Mouse (Mus musculus) mouse embryonic stem cell (cell line): ENCODE results near the gene Slc37a3.
"Not testable (repeated sequence)": the region's sequence is repeated elsewhere in the genome, so short reads cannot be mapped to it uniquely, and the experiment has no call there.

ENCODE experiments used
- in situ Hi-C, 2 experiments: fragments of 300-500 bp; cut with MboI; formaldehyde crosslinking; loops; 1 replicate in 1 of 2; 3 replicates in 1 of 2; pipeline ENCODE4 v1.14.3; 2019 to 2020; ENCODE audit warnings: low sequenced_read_pairs in 2 of 2, low pct_unique_long_range_greater_than_20kb in 1 of 2, mixed read lengths in 1 of 2; ENCODE audit not compliant: unreplicated experiment in 1 of 2

Gene Slc37a3

DNA sequence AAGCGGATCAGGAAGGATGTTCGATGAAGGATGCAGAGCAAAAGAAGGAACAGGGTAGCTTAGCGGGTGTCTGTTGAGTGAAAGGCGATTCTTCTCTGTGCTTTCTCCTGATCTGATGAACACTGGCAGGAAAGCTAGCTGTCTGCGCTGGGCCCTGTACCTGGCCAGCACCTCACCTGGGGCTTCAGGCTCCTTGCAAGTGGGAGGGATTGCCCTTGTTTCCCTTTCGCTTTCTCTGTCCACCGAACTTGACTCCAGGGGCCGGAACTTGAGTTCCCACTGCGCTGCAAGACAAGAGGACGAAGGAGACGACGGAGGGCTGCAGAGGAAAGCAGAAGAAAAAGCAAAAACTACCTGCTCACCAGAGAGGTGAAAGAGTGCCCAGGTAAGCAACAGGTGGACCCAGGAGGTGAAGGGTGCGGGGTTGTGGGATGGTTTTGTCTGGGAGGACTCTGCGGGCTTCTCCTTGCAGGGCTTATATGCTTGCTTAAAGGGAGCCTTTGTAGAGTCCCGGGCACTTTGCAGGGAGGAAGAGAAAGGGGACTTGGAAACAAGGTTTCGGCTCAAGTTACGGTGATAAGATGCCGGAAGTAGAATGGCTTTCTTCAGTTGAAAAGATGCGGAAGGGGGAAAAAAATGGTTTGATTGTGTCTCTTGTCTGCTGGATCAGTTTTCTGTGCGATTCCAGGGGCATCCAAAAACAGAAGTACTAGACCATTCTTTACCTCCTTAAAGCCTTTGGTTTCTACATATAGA is 3.8 kb upstream of the Slc37a3 start, which contains the start of gene Rab19:
TSS of gene Rab19 (plus strand) at position 51 of the 756 bp plus-strand sequence.
- in situ Hi-C loops = no loop called here

GRCm38 (mm10) chr6:39380276-39380675 is 2.8 kb upstream of the Slc37a3 start:
- in situ Hi-C loops = no loop called here

GRCm38 (mm10) chr6:39379749-39380148 is 2.3 kb upstream of the Slc37a3 start:
- in situ Hi-C loops = no loop called here

GRCm38 (mm10) chr6:39379224-39379623 is 1.7 kb upstream of the Slc37a3 start:
- in situ Hi-C loops = no loop called here

DNA sequence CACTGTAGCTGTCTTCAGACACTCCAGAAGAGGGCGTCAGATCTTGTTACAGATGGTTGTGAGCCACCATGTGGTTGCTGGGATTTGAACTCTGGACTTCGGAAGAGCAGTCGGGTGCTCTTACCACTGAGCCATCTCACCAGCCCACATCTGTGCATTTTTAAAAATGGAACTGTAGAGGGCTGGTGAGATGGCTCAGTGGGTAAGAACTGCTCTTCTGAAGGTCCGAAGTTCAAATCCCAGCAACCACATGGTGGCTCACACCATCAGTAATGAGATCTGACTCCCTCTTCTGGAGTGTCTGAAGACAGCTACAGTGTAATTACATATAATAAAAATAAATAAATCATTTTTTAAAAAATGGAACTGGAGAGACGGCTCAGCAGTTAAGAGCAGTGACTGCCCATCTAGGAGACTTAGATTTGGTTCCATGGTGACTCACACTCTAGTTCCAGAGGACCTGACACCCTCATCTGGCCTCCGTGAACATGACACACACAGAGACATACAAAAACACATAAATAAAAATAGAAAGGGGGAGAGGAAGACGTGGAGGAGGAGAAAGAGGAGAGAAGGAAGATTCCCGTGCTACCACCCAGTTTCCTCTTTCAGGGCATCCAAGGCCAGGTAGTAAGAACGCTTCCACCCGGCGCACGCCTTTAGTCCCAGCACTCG is 823 bp upstream of the Slc37a3 start:
- in situ Hi-C loops = not testable (repeated sequence)

GRCm38 (mm10) chr6:39376775-39377174 is 700 bp downstream of the Slc37a3 start:
- in situ Hi-C loops = no loop called here

- in situ Hi-C loops = no loop called here
Observed at GRCm38 (mm10) chr6:39373301-39373955, 4.0 kb downstream of the Slc37a3 start.

DNA sequence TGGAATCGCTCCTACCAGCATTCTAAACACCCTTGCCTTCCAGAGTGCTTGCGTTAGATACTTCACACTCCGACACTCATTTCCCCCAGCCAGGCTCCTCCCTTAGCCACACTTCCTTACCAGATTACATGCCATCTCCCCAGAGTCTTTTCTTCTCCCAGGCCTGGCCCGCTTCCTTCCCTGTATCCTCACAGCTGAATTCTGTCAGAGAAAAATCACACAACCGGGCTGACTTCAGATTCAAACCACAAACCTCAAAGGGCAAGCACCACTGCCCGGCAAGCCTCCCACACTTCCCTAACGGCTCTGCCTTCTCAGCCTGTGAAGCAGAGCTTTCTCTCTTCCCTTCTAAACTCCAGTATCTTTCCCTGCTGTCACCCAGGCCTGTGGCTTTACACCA is 4.7 kb downstream of the Slc37a3 start:
- in situ Hi-C loops = no loop called here

- in situ Hi-C loops = no loop called here
Observed at GRCm38 (mm10) chr6:39372042-39372441, 5.4 kb downstream of the Slc37a3 start.

DNA sequence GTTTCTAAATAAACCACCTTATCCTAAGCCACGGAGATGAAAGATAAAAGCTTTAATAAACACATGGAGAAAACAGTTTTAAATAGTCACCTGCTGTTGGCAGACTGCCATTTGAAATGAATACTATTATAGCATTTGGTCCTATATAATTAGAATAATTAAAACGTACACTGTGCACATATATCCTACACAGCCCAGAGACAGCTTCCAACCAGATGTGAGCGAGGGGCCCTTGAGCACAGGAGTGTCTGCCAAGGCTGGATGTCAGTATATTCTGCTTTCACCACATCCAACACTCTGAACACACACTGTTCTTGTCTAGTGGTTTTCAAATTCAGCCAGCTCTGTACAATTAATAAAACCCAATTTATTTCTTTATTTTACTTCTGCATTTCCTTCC is 7.8 kb downstream of the Slc37a3 start:
- in situ Hi-C loops = no loop called here

GRCm38 (mm10) chr6:39362684-39363083 is 14.8 kb downstream of the Slc37a3 start:
- in situ Hi-C loops = no loop called here

- in situ Hi-C loops = not testable (repeated sequence)
Observed at GRCm38 (mm10) chr6:39359207-39359606, 18.3 kb downstream of the Slc37a3 start.

- in situ Hi-C loops = no loop called here
Observed at GRCm38 (mm10) chr6:39348946-39349345, 28.5 kb downstream of the Slc37a3 start.

GRCm38 (mm10) chr6:39347880-39348814 is 29.3 kb downstream of the Slc37a3 start:
- in situ Hi-C loops = no loop called here

- in situ Hi-C loops = no loop called here
Observed at GRCm38 (mm10) chr6:39346991-39347501, 30.4 kb downstream of the Slc37a3 start.

GRCm38 (mm10) chr6:39345430-39345829 is 32.0 kb downstream of the Slc37a3 start:
- in situ Hi-C loops = no loop called here

DNA sequence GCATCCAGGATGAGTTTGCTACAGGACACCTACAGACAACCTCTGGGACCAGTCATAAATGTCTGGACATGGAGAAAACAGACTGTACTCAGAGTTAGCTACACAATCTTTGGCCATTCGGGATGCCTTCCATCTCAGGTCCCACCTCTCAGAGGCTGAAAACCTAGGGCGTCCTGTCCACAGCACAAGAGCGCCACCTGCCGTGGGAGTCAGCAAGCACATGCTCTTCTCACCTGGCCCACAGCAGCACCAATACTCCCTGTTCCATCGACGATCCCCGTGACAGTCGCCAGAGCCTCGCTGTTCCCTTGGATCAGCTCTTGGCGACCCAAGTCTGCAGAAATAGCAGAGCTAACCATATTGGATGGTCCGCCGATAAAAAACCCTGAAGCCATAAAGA is 33.5 kb downstream of the Slc37a3 start:
- in situ Hi-C loops = no loop called here

DNA sequence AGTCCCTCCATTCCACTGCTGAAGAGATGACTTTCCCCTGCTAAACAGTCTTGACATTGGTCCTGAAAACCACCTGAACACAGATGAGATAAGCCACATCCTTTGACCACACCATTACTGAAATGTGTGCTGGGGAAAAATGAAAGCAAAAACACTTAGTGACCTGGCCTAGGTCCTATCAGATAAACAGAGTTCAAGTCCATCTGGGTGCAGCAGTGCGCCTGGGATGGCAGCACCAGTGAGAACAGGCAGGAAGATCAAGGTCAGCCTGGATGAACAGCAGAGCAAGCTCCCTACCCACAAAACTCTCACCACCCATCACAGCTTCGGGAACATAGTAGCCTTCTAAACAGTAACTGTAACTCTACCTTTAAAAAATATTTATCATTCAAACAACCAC is 35.7 kb downstream of the Slc37a3 start:
- in situ Hi-C loops = no loop called here
